Mouse (Mus musculus): Measurements from ENCODE around the gene Eftud2. TPM values are rescaled to one million over a fixed set of nuclear protein-coding genes. Genes with fewer than 3 reads are reported as not detected.
A peak's percentile ranks its signal among the peaks of the same experiment; 100 is the strongest.

Gene Eftud2
- polyA plus RNA-seq, 1 experiment from 2014 or later, result 233 TPM

DNA sequence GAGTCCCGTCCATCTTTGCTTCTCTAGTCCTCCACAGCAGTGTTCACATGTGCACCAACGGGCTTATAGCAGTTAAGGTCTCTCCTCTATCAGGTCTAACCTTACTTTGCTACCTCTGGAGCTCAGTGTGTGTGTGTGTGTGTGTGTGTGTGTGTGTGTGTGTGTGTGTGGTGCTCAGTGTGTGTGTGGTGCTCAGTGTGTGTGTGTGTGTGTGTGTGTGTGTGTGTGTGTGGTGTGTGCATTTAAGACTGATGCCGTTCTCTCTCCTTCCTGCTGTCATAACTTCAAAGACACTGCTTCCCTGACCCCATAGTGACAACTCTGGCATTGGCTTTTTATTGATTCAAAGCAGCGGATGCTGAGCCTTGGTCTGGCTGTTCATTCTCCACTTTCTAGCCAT lies 45.2 kb downstream of the Eftud2 start, which contains the start of gene Higd1b:
Gene Higd1b, plus strand, starts transcription at position 301 of the 400 bp plus-strand sequence.
- peaks cover 4% of the 10 kb centered on the region; the same call in 1 of the 2 replicates for H3K4me1 ChIP-seq
- WGBS, result 85% methylated on average over 3 of the region's 4 CpGs
- H3K27me3 ChIP-seq, result no peaks in the 10 kb centered on the region
- no peak within 1 kb of the TSS for H3K27ac ChIP-seq
- no peaks in the 10 kb centered on the region for H3K9me3 ChIP-seq
- H3K4me2 ChIP-seq (replicated peaks), result no peak within 1 kb of the TSS
- no peak within 1 kb of the TSS for H3K9ac ChIP-seq
- H3K4me3 ChIP-seq, result no peak within 1 kb of the TSS
- H3K36me3 ChIP-seq, result peaks cover 43% of the 10 kb centered on the region
- no peak for ATAC-seq (ENCODE audit: insufficient number of reproducible peaks, insufficient read depth, low FRiP score, low TSS enrichment)

- H3K4me2 ChIP-seq (replicated peaks), result no peak overlapping the region
- 86% methylated on average over 10 of the region's 10 CpGs for WGBS
- H3K4me1 ChIP-seq, result peaks cover 4% of the 10 kb centered on the region; the same call in 1 of the 2 replicates
- no peak overlapping the region for H3K4me3 ChIP-seq
- H3K27ac ChIP-seq, result no peak overlapping the region
- ATAC-seq (ENCODE audit: insufficient number of reproducible peaks, insufficient read depth, low FRiP score, low TSS enrichment), result no peak
- H3K27me3 ChIP-seq, result no peaks in the 10 kb centered on the region
- no peaks in the 10 kb centered on the region for H3K9me3 ChIP-seq
- peaks cover 30% of the 10 kb centered on the region for H3K36me3 ChIP-seq
- H3K9ac ChIP-seq, result no peak overlapping the region
These were observed 46.6 kb downstream of the Eftud2 start for GRCm38 (mm10) chr11:102834219-102834618.

GRCm38 (mm10) chr11:102832700-102833297 lies 48.0 kb downstream of the Eftud2 start:
- no peak overlapping the region for H3K4me2 ChIP-seq (replicated peaks)
- no peak overlapping the region for H3K4me3 ChIP-seq
- no peak overlapping the region for H3K27ac ChIP-seq
- peaks cover 4% of the 10 kb centered on the region; the same call in 1 of the 2 replicates for H3K4me1 ChIP-seq
- WGBS, result 65% methylated on average over 18 of the region's 18 CpGs
- peaks cover 16% of the 10 kb centered on the region for H3K36me3 ChIP-seq
- no peak overlapping the region for H3K9ac ChIP-seq
- ATAC-seq (ENCODE audit: insufficient number of reproducible peaks, insufficient read depth, low FRiP score, low TSS enrichment), result no peak
- H3K27me3 ChIP-seq, result no peaks in the 10 kb centered on the region
- H3K9me3 ChIP-seq, result no peaks in the 10 kb centered on the region

GRCm38 (mm10) chr11:102830276-102830675 lies 50.5 kb downstream of the Eftud2 start:
- no peaks in the 10 kb centered on the region for H3K36me3 ChIP-seq
- H3K4me1 ChIP-seq, result peaks cover 4% of the 10 kb centered on the region; the same call in 1 of the 2 replicates
- WGBS, result 76% methylated on average over 4 of the region's 4 CpGs
- no peak overlapping the region for H3K4me2 ChIP-seq (replicated peaks)
- H3K9ac ChIP-seq, result no peak overlapping the region
- H3K4me3 ChIP-seq, result no peak overlapping the region
- H3K27me3 ChIP-seq, result no peaks in the 10 kb centered on the region
- no peaks in the 10 kb centered on the region for H3K9me3 ChIP-seq
- H3K27ac ChIP-seq, result no peak overlapping the region
- no peak for ATAC-seq (ENCODE audit: insufficient number of reproducible peaks, insufficient read depth, low FRiP score, low TSS enrichment)

GRCm38 (mm10) chr11:102827097-102827496 lies 53.7 kb downstream of the Eftud2 start:
- 44% methylated on average over 4 of the region's 4 CpGs for WGBS
- Histone ChIP-seq H3K36me3 (no peaks in the 10 kb centered on the region), H3K4me2 (replicated peaks) (no peak overlapping the region), H3K9me3 (no peaks in the 10 kb centered on the region), H3K27me3 (no peaks in the 10 kb centered on the region), H3K27ac (no peak overlapping the region), H3K4me1 (no peaks in the 10 kb centered on the region), H3K9ac (no peak overlapping the region), H3K4me3 (no peak overlapping the region)
- ATAC-seq (ENCODE audit: insufficient number of reproducible peaks, insufficient read depth, low FRiP score, low TSS enrichment), result no peak

GRCm38 (mm10) chr11:102826476-102826875 lies 54.3 kb downstream of the Eftud2 start:
- Histone ChIP-seq H3K4me2 (replicated peaks) (no peak overlapping the region), H3K9me3 (no peaks in the 10 kb centered on the region), H3K27ac (no peak overlapping the region), H3K27me3 (no peaks in the 10 kb centered on the region), H3K36me3 (no peaks in the 10 kb centered on the region), H3K9ac (no peak overlapping the region), H3K4me1 (no peaks in the 10 kb centered on the region), H3K4me3 (no peak overlapping the region)
- WGBS, result 74% methylated on average over 2 of the region's 2 CpGs
- no peak for ATAC-seq (ENCODE audit: insufficient number of reproducible peaks, insufficient read depth, low FRiP score, low TSS enrichment)

- no peak overlapping the region for H3K4me2 ChIP-seq (replicated peaks)
- no peaks in the 10 kb centered on the region for H3K9me3 ChIP-seq
- peaks cover 22% of the 10 kb centered on the region for H3K4me1 ChIP-seq
- ATAC-seq (ENCODE audit: insufficient number of reproducible peaks, insufficient read depth, low FRiP score, low TSS enrichment), result no peak
- no peaks in the 10 kb centered on the region for H3K36me3 ChIP-seq
- no peak overlapping the region for H3K4me3 ChIP-seq
- 56% methylated on average over 6 of the region's 6 CpGs for WGBS
- H3K27ac ChIP-seq, result no peak overlapping the region
- H3K9ac ChIP-seq, result no peak overlapping the region
- H3K27me3 ChIP-seq, result no peaks in the 10 kb centered on the region
These were observed 59.6 kb downstream of the Eftud2 start for GRCm38 (mm10) chr11:102821231-102821630.

- Histone ChIP-seq H3K27ac (no peak overlapping the region), H3K4me3 (no peak overlapping the region), H3K36me3 (no peaks in the 10 kb centered on the region), H3K9ac (no peak overlapping the region), H3K27me3 (no peaks in the 10 kb centered on the region), H3K9me3 (no peaks in the 10 kb centered on the region), H3K4me1 (peaks cover 29% of the 10 kb centered on the region), H3K4me2 (replicated peaks) (no peak overlapping the region)
- no peak for ATAC-seq (ENCODE audit: insufficient number of reproducible peaks, insufficient read depth, low FRiP score, low TSS enrichment)
- 11% methylated on average over 3 of the region's 3 CpGs for WGBS
These were observed 60.4 kb downstream of the Eftud2 start for GRCm38 (mm10) chr11:102820432-102820831.

DNA sequence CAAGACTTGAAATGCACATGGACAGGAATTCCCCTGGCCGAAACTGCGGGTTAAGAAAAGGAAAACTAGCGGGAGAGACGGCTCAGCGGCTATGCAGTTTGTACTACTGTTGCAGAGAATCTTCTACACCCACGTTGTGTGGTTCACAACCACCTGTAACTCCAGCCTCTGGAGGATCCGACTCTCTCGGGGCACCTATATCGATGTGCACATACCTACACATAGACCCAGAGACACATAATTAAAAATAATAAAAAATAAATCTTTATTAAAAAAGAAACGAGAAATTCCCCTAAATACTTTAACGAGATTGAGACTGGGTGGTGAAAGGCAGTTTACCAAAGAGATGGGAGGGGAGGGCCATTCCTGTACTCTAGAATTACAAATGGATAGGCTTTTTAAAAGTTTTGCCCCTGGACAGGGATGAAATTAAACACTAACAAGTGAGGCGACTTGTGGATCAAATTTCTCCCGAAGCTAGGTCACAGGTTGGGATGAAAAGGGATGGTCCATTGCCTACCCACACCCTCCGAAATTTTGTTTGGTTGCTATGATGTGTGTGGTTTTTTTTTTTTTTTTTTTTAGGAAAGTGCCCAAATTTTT lies 60.9 kb downstream of the Eftud2 start:
- Histone ChIP-seq H3K9me3 (no peaks in the 10 kb centered on the region), H3K4me1 (peaks cover 30% of the 10 kb centered on the region), H3K36me3 (no peaks in the 10 kb centered on the region), H3K4me2 (replicated peaks) (peak overlapping the region; percentile 76), H3K27ac (peak overlapping the region; percentile 100), H3K9ac (peak overlapping the region; percentile 99; the same call in 1 of the 2 replicates), H3K4me3 (peak overlapping the region; percentile 88), H3K27me3 (no peaks in the 10 kb centered on the region)
- ATAC-seq (ENCODE audit: insufficient number of reproducible peaks, insufficient read depth, low FRiP score, low TSS enrichment), result 0 out of 2 replicates have a peak, but pooled peaks have one; percentile 2
- WGBS, result 2% methylated on average over 14 of the region's 14 CpGs

DNA sequence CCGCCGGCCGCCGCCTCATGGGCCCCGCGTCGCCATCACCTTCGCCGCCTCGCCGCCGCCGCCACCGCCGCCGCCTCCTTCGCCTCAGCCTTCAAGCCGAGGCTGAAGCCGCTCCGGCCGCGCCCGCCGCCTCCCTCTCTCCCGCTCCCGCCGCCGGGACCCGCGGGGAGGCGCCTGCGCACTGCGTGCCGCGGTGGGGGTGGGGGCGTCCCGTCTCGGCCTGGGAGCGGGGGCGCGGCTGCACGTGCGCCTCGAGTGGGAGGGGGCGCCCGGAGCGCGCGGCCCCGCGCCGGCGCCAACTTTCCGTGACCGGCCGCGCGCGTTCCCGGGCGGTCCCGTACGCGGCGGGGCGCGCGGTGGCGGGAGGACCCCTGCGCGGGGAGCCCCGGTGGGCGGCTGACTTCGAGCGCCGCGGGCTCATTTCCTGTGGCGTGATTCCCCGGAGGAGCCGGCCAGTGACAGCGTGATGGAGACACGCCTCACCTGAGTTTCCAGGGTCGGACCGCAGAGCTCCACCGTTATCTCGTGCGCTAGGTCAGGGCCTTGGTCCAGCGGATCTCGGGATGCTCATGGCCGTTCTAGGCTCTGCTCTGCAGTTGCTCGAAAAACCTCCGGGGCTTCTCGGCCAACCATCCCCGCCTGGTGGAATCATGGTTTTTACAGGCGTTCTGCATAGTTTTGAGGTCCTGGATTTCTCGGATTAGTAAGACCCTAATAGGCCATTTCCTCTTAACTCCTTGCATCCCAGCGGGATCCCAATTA lies 61.6 kb downstream of the Eftud2 start, which contains the start of gene Gjc1:
Gene Gjc1, minus strand, starts transcription at position 680 of the 762 bp plus-strand sequence.
- peak; percentile 70 for ATAC-seq (ENCODE audit: insufficient number of reproducible peaks, insufficient read depth, low FRiP score, low TSS enrichment)
- no peaks in the 10 kb centered on the region for H3K27me3 ChIP-seq
- under 1% methylated on average over 87 of the region's 97 CpGs for WGBS
- H3K27ac ChIP-seq, result peak within 1 kb of the TSS; percentile 100
- H3K4me3 ChIP-seq, result peak within 1 kb of the TSS; percentile 88
- H3K4me2 ChIP-seq (replicated peaks), result peak within 1 kb of the TSS; percentile 76
- H3K9ac ChIP-seq, result peak within 1 kb of the TSS; percentile 99
- H3K4me1 ChIP-seq, result peaks cover 34% of the 10 kb centered on the region
- H3K9me3 ChIP-seq, result no peaks in the 10 kb centered on the region
- no peaks in the 10 kb centered on the region for H3K36me3 ChIP-seq

DNA sequence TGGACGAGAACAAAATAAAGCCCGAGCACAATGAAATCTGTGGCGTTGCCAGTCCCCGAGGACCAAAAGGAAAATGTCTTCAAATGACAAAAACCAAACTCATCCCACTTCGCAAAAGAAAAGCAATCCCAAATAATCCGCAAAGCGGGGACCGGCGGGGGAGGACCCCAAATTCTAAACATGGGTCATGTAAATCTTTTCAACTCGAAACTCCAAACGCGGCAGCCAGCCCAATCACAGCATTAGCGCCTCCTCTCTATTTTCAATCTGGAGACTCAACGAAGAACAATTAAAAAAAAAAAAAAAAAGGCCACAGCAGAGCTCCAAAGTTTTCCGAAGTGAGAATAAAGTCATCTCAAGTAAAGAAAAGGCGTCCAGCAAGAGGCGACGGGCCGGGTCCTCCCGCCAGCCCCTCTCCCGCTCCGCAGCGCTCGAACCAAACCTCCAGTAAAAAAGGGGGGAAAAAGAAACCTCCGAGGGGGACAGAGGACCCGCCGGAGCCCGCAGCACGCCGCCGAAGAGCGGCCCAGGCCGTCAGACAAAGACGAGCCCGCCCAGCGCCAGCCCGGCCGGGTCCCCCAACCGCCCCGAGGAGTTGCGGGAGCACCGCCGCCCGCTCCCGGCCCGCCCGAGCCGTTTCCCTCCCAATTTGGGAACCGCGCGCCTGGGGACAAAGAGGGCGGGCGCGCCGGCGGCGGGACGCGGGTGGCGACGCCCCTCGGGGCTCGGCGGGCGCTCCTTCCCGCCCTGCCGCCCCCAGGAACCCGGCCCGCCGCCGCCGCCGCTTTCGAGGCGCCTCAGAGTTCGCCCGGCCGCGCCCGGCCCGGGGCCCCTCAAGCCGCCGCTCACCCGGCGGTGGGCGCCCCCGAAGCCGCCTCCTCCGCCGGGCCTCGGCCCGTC lies 62.4 kb downstream of the Eftud2 start:
- ATAC-seq (ENCODE audit: insufficient number of reproducible peaks, insufficient read depth, low FRiP score, low TSS enrichment), result peak; percentile 12; the same call in 1 of the 2 replicates
- Histone ChIP-seq H3K4me2 (replicated peaks) (peak overlapping the region; percentile 76), H3K9ac (peak overlapping the region; percentile 99), H3K27ac (peak overlapping the region; percentile 100), H3K36me3 (no peaks in the 10 kb centered on the region), H3K27me3 (no peaks in the 10 kb centered on the region), H3K9me3 (no peaks in the 10 kb centered on the region), H3K4me1 (peaks cover 34% of the 10 kb centered on the region), H3K4me3 (peak overlapping the region; percentile 88)
- under 1% methylated on average over 78 of the region's 92 CpGs for WGBS

Measured in embryonic facial prominence, embryonic 12.5 days (tissue).